Mouse (Mus musculus): ENCODE measurements at regions not wholly inside any gene's neighbourhood (a gene's known extent, or its start where the extent isn't known, plus 50 kb on each side); places are given as distances from the start of the nearest gene placed in this dataset.

DNA sequence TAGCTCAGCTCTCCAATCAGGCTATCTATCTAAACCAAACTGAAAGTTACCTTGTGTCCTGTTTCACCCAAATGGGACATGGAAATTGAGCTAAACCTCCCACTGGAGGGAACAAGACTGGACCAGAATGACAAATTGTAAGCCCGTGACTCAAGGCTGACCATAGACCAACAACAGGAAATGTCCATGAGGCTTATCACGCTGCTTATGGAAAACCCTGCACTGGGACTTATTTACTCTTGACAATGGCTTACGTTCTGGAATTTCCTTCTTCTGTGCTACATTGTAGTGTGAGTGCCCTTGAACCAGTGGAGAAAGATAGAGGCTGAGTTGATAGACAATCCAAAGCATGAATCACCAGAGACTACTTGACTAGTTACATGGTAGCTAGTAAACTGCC lies 87.5 kb upstream of the Phactr1 start:
- no peak for TF ChIP-seq CTCF (IDR thresholded peaks at IDR 0.05; ENCODE audit: low read depth)
- TF ChIP-seq EP300 (IDR thresholded peaks at IDR 0.05; ENCODE audit: low read depth) = no peak

Data from liver, embryonic 14.5 days (tissue).